Mouse (Mus musculus) T-helper 17 cell (primary cell): ENCODE results near the gene Clasrp.
"Not testable (repeated sequence)": the region's sequence is repeated elsewhere in the genome, so short reads cannot be mapped to it uniquely, and the experiment has no call there.

ENCODE experiments used
- in situ Hi-C, 2 experiments: fragments of 300-600 bp; cut with MboI, MseI; formaldehyde crosslinking; loops; 1 replicate in 1 of 2; 2 replicates in 1 of 2; pipeline ENCODE4 v1.15.1; 2025; ENCODE audit warnings: high pct_unique_total_duplicates in 2 of 2

Clasrp gene

GRCm38 (mm10) chr7:19609641-19610332 is 5.5 kb upstream of the Clasrp start:
- in situ Hi-C loops = no loop called here

GRCm38 (mm10) chr7:19607291-19607690 is 3.0 kb upstream of the Clasrp start:
- in situ Hi-C loops = no loop called here

GRCm38 (mm10) chr7:19604606-19605214 is 424 bp upstream of the Clasrp start:
- in situ Hi-C loops = not testable (repeated sequence)

GRCm38 (mm10) chr7:19603055-19603454 is 1.2 kb downstream of the Clasrp start:
- in situ Hi-C loops = no loop called here

- in situ Hi-C loops = no loop called here
Observed at GRCm38 (mm10) chr7:19600562-19600961, 3.7 kb downstream of the Clasrp start.

GRCm38 (mm10) chr7:19593061-19593730 is 11.1 kb downstream of the Clasrp start:
- in situ Hi-C loops = no loop called here

- in situ Hi-C loops = no loop called here
Observed at GRCm38 (mm10) chr7:19589917-19590316, 14.4 kb downstream of the Clasrp start.

DNA sequence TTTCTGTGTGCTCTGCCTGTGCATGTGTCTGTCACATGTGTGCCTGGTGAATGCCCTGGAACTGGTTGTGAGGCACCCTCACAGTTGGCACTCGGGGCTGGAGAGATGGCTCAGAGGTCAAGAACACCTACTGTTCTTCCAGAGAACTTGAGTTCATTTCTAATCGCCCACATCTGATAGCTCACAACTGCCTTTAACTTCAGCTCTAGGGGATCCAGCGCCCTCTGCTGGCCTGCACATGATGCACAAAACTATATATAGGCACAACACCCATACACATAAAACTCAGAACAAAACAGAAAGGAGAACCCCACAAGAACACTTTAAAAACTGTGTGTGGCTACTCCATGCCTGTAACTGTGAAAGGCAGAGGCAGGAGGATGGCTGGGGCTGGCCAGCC is 15.1 kb downstream of the Clasrp start:
- in situ Hi-C loops = no loop called here

DNA sequence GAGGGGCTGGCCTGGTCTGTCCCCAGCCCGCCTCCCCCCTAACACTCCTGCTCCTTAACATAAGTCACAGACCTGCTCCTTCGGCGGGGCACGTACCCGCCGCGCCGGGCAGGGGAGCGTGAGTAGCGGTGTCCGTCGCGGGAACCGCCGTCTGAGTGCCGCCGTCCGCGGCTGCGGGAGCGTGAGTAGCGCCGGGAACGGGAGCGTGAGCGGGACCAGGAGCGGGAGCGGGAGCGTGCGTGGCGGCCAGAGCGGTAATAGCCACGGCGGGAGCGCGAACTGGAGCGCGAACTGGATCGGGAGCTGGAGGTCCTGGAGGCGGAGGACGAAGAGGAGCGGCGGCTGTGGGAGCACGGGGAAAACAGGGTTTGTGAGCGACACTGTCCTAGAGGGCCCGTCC is 18.0 kb downstream of the Clasrp start:
- in situ Hi-C loops = no loop called here

GRCm38 (mm10) chr7:19580634-19581033 is 23.7 kb downstream of the Clasrp start:
- in situ Hi-C loops = no loop called here

- in situ Hi-C loops = no loop called here
Observed at GRCm38 (mm10) chr7:19579751-19580150, 24.5 kb downstream of the Clasrp start.

GRCm38 (mm10) chr7:19578436-19578835 is 25.9 kb downstream of the Clasrp start:
- in situ Hi-C loops = no loop called here

GRCm38 (mm10) chr7:19577877-19578414 is 26.3 kb downstream of the Clasrp start:
- in situ Hi-C loops = no loop called here

DNA sequence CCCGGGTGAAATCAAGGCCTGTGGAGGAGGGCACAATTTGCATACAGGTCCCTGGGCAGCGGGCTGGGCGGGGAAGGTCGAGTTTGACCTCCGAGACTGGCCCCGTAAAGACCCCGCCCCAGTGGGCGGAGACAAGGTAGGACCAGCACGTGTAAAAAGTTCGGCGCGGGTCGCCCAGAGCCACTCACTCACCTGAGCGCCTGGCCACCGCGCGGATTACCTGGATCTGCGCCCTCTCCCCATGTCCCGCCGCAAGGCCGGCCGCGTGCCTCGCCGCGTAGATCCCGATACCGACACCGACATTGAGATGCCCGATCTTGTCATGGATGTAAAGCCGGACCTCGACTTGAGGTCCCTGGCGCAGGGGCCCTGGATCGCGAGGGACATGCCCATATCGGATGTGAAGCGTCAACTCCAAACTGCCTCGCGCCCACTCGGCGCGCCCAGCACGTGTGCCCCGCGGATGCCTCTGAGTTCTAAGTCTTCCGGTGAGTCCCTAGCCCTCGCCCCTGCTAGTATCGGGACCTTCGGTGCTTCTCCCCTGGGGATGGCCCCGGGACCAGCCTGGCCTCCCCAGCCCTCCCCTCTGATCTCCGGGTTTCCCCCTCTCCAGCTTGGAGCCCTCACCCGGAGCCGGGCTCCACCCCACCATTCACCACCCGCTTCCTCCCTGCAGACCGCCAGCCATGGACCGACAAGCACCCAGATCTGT is 27.0 kb downstream of the Clasrp start, which contains the start of the genes Zfp296 and Gemin7:
Gene Zfp296, plus strand, starts transcription at position 147 of the 712 bp plus-strand sequence.
Gene Gemin7, minus strand, starts transcription at position 455 of the 712 bp plus-strand sequence.
- in situ Hi-C loops = no loop called here

- in situ Hi-C loops = no loop called here
Observed at GRCm38 (mm10) chr7:19575559-19575958, 28.7 kb downstream of the Clasrp start.

- in situ Hi-C loops = no loop called here
Observed at GRCm38 (mm10) chr7:19573776-19574140, 30.5 kb downstream of the Clasrp start.

GRCm38 (mm10) chr7:19572926-19573775 is 31.1 kb downstream of the Clasrp start:
- in situ Hi-C loops = no loop called here

DNA sequence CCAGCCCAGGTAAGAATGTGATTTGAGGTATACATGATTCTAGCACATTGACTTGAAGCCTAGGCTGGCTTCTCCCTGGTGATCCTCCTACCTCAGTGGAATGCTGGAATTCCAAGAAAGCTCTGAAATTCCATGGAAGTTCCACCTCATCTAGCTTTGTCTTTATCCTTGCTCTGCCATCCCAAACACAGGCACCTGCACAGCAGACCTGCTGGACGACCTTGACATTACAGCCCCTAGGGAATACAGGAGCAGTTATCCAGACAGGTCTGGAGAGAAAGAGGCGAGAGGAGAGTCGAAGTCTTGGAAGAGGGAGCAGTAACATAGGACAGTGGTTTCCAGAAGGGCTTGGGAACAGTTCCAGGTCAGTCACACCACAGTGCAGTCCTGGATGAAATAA is 34.6 kb downstream of the Clasrp start:
- in situ Hi-C loops = no loop called here

- in situ Hi-C loops = no loop called here
Observed at GRCm38 (mm10) chr7:19567426-19567825, 36.9 kb downstream of the Clasrp start.

DNA sequence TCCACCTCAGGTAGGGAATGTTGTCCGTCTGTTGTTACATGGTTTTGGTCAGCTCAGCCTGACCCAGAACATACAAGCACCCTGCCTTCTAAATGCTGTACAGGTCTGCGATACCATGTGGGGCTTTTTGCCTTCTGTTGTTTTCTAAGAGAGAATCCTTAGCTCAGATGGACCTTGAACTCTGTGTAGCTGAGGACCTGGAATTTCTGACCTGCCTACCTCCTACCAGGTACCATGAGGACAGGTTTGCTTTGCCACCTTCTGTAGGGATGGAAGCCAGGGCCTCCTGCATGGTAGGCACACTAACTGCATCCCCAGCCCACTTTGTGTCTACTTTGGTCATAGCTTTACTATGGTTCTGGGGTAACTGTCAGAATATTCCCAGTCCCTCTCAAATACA is 38.5 kb downstream of the Clasrp start:
- in situ Hi-C loops = no loop called here

- in situ Hi-C loops = no loop called here
Observed at GRCm38 (mm10) chr7:19564455-19564854, 39.8 kb downstream of the Clasrp start.
